26 mouse cellular contexts compared by ENCODE assay signal in the genomic region with DNA sequence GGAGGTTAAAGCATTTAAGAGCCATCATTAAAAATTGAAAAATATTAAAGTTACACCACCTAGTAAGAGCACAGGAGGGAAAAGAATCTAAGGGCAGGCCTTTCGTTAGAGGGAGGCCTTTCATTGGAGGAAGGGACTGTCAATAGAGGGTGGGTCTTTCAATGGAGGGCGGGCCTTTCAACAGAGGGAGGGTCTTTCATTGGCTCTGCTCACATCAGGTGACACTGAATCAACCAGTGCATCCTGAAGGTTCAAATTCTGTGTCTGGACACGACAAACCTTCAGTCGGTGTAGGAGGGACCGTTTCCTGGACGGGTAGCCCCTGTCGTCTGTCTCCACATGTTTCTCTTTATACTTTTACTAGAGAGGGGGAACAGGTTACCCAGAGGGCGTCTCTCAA.
DNase-seq lines count a peak whose midpoint lies in the region; ATAC-seq and TF ChIP-seq lines count a peak whose summit lies in the region.
"Had no signal": no experiment of that assay in that cellular context is flagged by ENCODE, and none has a peak within 500 bp of the region (broad histone marks: within the 10 kb centered on the region; RNA-seq: fewer than 3 reads in every experiment).

No protein-coding gene starts in this region.

- peak; percentile 50; the same call in 1 of the 2 replicates for ATAC-seq in embryonic facial prominence, embryonic 14.5 days (ENCODE audit: low read depth)
- peak; percentile 65; the same call in 1 of the 2 replicates for ATAC-seq in kidney, postnatal 0 days (replicated peaks; ENCODE audit: low FRiP score, low read depth)
- ATAC-seq in limb, embryonic 14.5 days (ENCODE audit: low FRiP score, low read depth): peak; percentile 90
- ATAC-seq in forebrain, embryonic 13.5 days: no peak
- ATAC-seq: forebrain, embryonic 15.5 days; intestine, postnatal 0 days had no signal

- TF ChIP-seq POLR2A in limb, embryonic 14.5 days (IDR thresholded peaks at IDR 0.05; ENCODE audit: borderline replicate concordance, extremely low read depth, insufficient read depth, insufficient read length): no peak

- no peak for DNase-seq in embryonic facial prominence, embryonic 14.5 days (ENCODE audit: low spot score)
- DNase-seq in embryonic facial prominence, embryonic 10.5 days (ENCODE audit: low spot score): no peak
- peak; percentile 38 for DNase-seq in kidney, postnatal 0 days (ENCODE audit: low spot score)
- DNase-seq in kidney, adult 9 months: no peak
- DNase-seq in R1 (ENCODE audit: low read depth, low spot score): peak; percentile 85
- peak; percentile 36 for DNase-seq in limb, embryonic 14.5 days (ENCODE audit: low spot score)
- DNase-seq in right cerebral cortex, postnatal 36 days (ENCODE audit: low spot score in 2 of 2): no peak
- DNase-seq: adrenal gland, postnatal 10 days; cerebellum, adult 8-10 months; cerebellum, postnatal 36 days; embryo, embryonic 11 days; gastrocnemius, postnatal 10 days; heart, postnatal 4 days; left cerebral cortex, postnatal 4 days; liver, embryonic 13.5 days; lung, adult 2 months; lung, postnatal 14 days; retina, postnatal 1 day; right cerebral cortex, postnatal 25 days had no signal

- H3K27me3 ChIP-seq in embryonic facial prominence, embryonic 14.5 days (replicated peaks; ENCODE audit: control insufficient read depth, insufficient read depth, low read length): no peaks in the 10 kb centered on the region
- no peaks in the 10 kb centered on the region for H3K27me3 ChIP-seq in embryonic facial prominence, embryonic 10.5 days (replicated peaks; ENCODE audit: low read depth, poor library complexity, severe bottlenecking)
- H3K27me3 ChIP-seq in kidney, postnatal 0 days (ENCODE audit: insufficient read depth, low read length): no peaks in the 10 kb centered on the region
- H3K27me3 ChIP-seq in limb, embryonic 14.5 days (ENCODE audit: control insufficient read depth, insufficient read depth, low read length): no peaks in the 10 kb centered on the region
- H3K27me3 ChIP-seq in forebrain, embryonic 13.5 days: no peaks in the 10 kb centered on the region
- H3K27me3 ChIP-seq: embryonic facial prominence, embryonic 15.5 days; forebrain, embryonic 15.5 days; liver, embryonic 13.5 days had no signal

- no peak overlapping the region for H3K9ac ChIP-seq in embryonic facial prominence, embryonic 14.5 days (ENCODE audit: low read depth, low read length)
- no peak overlapping the region for H3K9ac ChIP-seq in kidney, postnatal 0 days (ENCODE audit: low read depth, low read length)
- no peak overlapping the region for H3K9ac ChIP-seq in limb, embryonic 14.5 days (ENCODE audit: low read depth, low read length, severe bottlenecking)
- H3K9ac ChIP-seq in forebrain, embryonic 13.5 days: no peak overlapping the region
- H3K9ac ChIP-seq: embryonic facial prominence, embryonic 15.5 days; forebrain, embryonic 15.5 days; liver, embryonic 13.5 days had no signal

- H3K27ac ChIP-seq in embryonic facial prominence, embryonic 14.5 days (replicated peaks; ENCODE audit: low read depth, low read length): no peak overlapping the region
- no peak overlapping the region for H3K27ac ChIP-seq in embryonic facial prominence, embryonic 10.5 days (replicated peaks)
- H3K27ac ChIP-seq in kidney, postnatal 0 days: no peak overlapping the region
- peak overlapping the region; percentile 50; the same call in 1 of the 2 replicates for H3K27ac ChIP-seq in limb, embryonic 14.5 days (replicated peaks; ENCODE audit: low read depth, low read length)
- no peak overlapping the region for H3K27ac ChIP-seq in forebrain, embryonic 13.5 days
- H3K27ac ChIP-seq: embryonic facial prominence, embryonic 15.5 days; forebrain, embryonic 15.5 days; heart, embryonic 10.5 days; left cerebral cortex, adult 2 months; liver, embryonic 13.5 days had no signal

- TF ChIP-seq CTCF in kidney, postnatal 0 days (IDR thresholded peaks at IDR 0.05; ENCODE audit: low read depth): no peak

- no peak overlapping the region for H3K4me2 ChIP-seq in embryonic facial prominence, embryonic 14.5 days (ENCODE audit: low read depth, low read length)
- 0 out of 2 replicates have a peak overlapping the region, but pooled peaks have one; percentile 1 for H3K4me2 ChIP-seq in kidney, postnatal 0 days (ENCODE audit: low read length)
- peak overlapping the region; percentile 31; the same call in 1 of the 2 replicates for H3K4me2 ChIP-seq in limb, embryonic 14.5 days (replicated peaks; ENCODE audit: low read depth, low read length, severe bottlenecking)
- no peak overlapping the region for H3K4me2 ChIP-seq in forebrain, embryonic 13.5 days
- H3K4me2 ChIP-seq: embryonic facial prominence, embryonic 15.5 days; forebrain, embryonic 15.5 days; liver, embryonic 13.5 days; midbrain, embryonic 11.5 days had no signal

- WGBS in embryonic facial prominence, embryonic 14.5 days: 57% methylated on average over 8 of the region's 8 CpGs
- WGBS in embryonic facial prominence, embryonic 10.5 days: 76% methylated on average over 8 of the region's 8 CpGs
- WGBS in kidney, postnatal 0 days: 51% methylated on average over 8 of the region's 8 CpGs
- 43% methylated on average over 8 of the region's 8 CpGs for WGBS in limb, embryonic 14.5 days
- WGBS in forebrain, embryonic 13.5 days: 82% methylated on average over 8 of the region's 8 CpGs

- no peaks in the 10 kb centered on the region for H3K4me1 ChIP-seq in embryonic facial prominence, embryonic 14.5 days (ENCODE audit: control insufficient read depth, insufficient read depth, low read length)
- H3K4me1 ChIP-seq in embryonic facial prominence, embryonic 10.5 days: no peaks in the 10 kb centered on the region
- H3K4me1 ChIP-seq in kidney, postnatal 0 days (replicated peaks; ENCODE audit: insufficient read depth, low read length): 0 out of 2 replicates have a peak, but pooled peaks cover 7% of the 10 kb centered on the region
- H3K4me1 ChIP-seq in limb, embryonic 14.5 days (ENCODE audit: control insufficient read depth, insufficient read depth, low read length): no peaks in the 10 kb centered on the region
- H3K4me1 ChIP-seq in forebrain, embryonic 13.5 days: peaks cover 12% of the 10 kb centered on the region
- H3K4me1 ChIP-seq: embryonic facial prominence, embryonic 15.5 days; forebrain, embryonic 15.5 days; heart, embryonic 10.5 days; liver, embryonic 13.5 days had no signal

- H3K36me3 ChIP-seq in embryonic facial prominence, embryonic 14.5 days (ENCODE audit: control insufficient read depth, insufficient read depth, low read length): no peaks in the 10 kb centered on the region
- H3K36me3 ChIP-seq in embryonic facial prominence, embryonic 10.5 days (replicated peaks): no peaks in the 10 kb centered on the region
- no peaks in the 10 kb centered on the region for H3K36me3 ChIP-seq in kidney, postnatal 0 days (ENCODE audit: insufficient read depth, low read length)
- no peaks in the 10 kb centered on the region for H3K36me3 ChIP-seq in limb, embryonic 14.5 days (ENCODE audit: control insufficient read depth, insufficient read depth, low read length)
- H3K36me3 ChIP-seq in forebrain, embryonic 13.5 days (ENCODE audit: poor library complexity, severe bottlenecking): no peaks in the 10 kb centered on the region
- H3K36me3 ChIP-seq: embryonic facial prominence, embryonic 15.5 days; forebrain, embryonic 15.5 days; heart, embryonic 10.5 days; liver, embryonic 13.5 days had no signal

- no peak overlapping the region for H3K4me3 ChIP-seq in embryonic facial prominence, embryonic 14.5 days (ENCODE audit: low read depth, low read length)
- no peak overlapping the region for H3K4me3 ChIP-seq in embryonic facial prominence, embryonic 10.5 days
- H3K4me3 ChIP-seq in kidney, postnatal 0 days (replicated peaks; ENCODE audit: low read depth, low read length): no peak overlapping the region
- H3K4me3 ChIP-seq in limb, embryonic 14.5 days (replicated peaks; ENCODE audit: low read length): no peak overlapping the region
- no peak overlapping the region for H3K4me3 ChIP-seq in forebrain, embryonic 13.5 days
- H3K4me3 ChIP-seq: embryonic facial prominence, embryonic 15.5 days; forebrain, embryonic 15.5 days; heart, embryonic 10.5 days; left cerebral cortex, adult 2 months; liver, embryonic 13.5 days had no signal

- no peaks in the 10 kb centered on the region for H3K9me3 ChIP-seq in embryonic facial prominence, embryonic 14.5 days (ENCODE audit: control insufficient read depth, low read length)
- no peaks in the 10 kb centered on the region for H3K9me3 ChIP-seq in embryonic facial prominence, embryonic 10.5 days
- H3K9me3 ChIP-seq in kidney, postnatal 0 days (replicated peaks; ENCODE audit: low read length): no peaks in the 10 kb centered on the region
- H3K9me3 ChIP-seq in limb, embryonic 14.5 days (ENCODE audit: control insufficient read depth, low read length): no peaks in the 10 kb centered on the region
- H3K9me3 ChIP-seq in forebrain, embryonic 13.5 days (replicated peaks): no peaks in the 10 kb centered on the region
- H3K9me3 ChIP-seq: embryonic facial prominence, embryonic 15.5 days; forebrain, embryonic 15.5 days; heart, embryonic 10.5 days had no signal

Comparison
In these comparisons a context has a peak if more than half of its experiments do, and no peak if none do; other contexts are left out.
1. DNase-seq: peak in kidney, postnatal 0 days (single experiment), R1 (single experiment) and limb, embryonic 14.5 days (single experiment); none in embryonic facial prominence, embryonic 14.5 days (single experiment), embryonic facial prominence, embryonic 10.5 days (single experiment), kidney, adult 9 months (single experiment) and right cerebral cortex, postnatal 36 days (0 of 2).
2. H3K4me2 ChIP-seq: peak in kidney, postnatal 0 days (single experiment) and limb, embryonic 14.5 days (single experiment); none in embryonic facial prominence, embryonic 14.5 days (single experiment) and forebrain, embryonic 13.5 days (single experiment).